Mouse (Mus musculus): ENCODE measurements at regions not wholly inside any gene's neighbourhood (a gene's known extent, or its start where the extent isn't known, plus 50 kb on each side); places are given as distances from the start of the nearest gene placed in this dataset.
"Not testable (repeated sequence)": the region's sequence is repeated elsewhere in the genome, so short reads cannot be mapped to it uniquely, and the experiment has no call there.

GRCm38 (mm10) chr13:115751271-115751670, 558.2 kb downstream of the Isl1 start:
- Histone ChIP-seq H3K9me3 (replicated peaks) (no peaks in the 10 kb centered on the region), H3K4me1 (no peaks in the 10 kb centered on the region), H3K4me3 (no peak overlapping the region), H3K9ac (no peak overlapping the region), H3K27ac (no peak overlapping the region), H3K4me2 (no peak overlapping the region), H3K27me3 (no peaks in the 10 kb centered on the region), H3K36me3 (ENCODE audit: poor library complexity, severe bottlenecking) (no peaks in the 10 kb centered on the region)
- no peak for ATAC-seq
- 84% methylated on average over 7 of the region's 7 CpGs for WGBS

DNA sequence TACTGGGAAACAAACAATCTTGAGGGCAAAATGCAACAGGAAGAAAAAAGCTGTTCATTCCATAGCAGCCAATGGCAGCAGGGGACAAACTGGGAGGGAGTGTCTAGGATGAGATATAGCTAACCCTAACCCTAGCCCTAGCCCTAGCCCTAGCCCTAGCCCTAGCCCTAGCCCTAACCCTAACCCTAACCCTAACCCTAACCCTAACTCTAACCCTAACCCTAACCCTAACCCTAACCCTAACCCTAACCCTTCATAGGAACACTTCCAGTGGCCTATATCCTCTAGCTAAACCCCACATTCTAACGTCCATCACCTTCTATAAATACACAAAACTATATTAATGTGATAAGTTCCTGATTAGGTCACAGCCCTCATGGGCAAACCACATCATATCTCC, 567.4 kb downstream of the Isl1 start:
- ATAC-seq, result not testable (repeated sequence)
- 85% methylated on average over 1 of the region's 1 CpGs for WGBS

GRCm38 (mm10) chr13:115727986-115728385, 581.5 kb downstream of the Isl1 start:
- no peaks in the 10 kb centered on the region for H3K36me3 ChIP-seq (ENCODE audit: poor library complexity, severe bottlenecking)
- 61% methylated on average over 5 of the region's 5 CpGs for WGBS

More for the DNA sequence above, 567.4 kb downstream of the Isl1 start:
- not testable (repeated sequence) for H3K4me2 ChIP-seq; H3K9ac ChIP-seq; H3K4me3 ChIP-seq; H3K27me3 ChIP-seq; H3K4me1 ChIP-seq; H3K36me3 ChIP-seq (ENCODE audit: poor library complexity, severe bottlenecking); H3K27ac ChIP-seq; H3K9me3 ChIP-seq (replicated peaks)

DNA sequence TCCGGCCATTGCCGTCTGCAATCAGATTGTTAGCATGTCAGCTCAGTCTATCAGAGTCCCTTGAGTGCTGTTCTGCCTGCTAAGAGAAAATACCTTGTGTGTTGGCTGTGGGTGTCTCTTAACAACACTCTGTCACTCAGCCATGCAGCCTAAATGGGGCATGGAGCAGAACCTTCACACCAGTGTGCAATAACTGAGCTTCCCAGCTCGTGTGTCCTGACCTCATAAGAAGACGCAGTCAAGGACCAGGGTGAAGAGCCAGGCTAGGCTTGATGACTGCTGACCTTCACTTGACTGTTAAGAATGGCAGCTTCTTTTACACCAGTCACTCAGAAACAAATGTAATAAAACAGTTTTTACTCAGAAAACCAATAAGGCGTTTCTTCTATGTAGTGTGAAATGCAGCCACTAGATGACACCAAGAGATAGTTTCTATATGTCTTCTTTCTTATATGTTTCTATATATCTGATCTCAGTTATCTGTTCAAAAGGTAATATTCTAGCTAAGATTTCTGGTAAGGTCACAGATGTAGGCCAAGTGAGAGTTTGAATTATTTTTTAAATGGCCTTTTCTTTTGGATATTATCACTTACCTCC, 584.0 kb downstream of the Isl1 start:
- ATAC-seq, result peak; percentile 43; the same call in 1 of the 2 replicates
- no peaks in the 10 kb centered on the region for H3K9me3 ChIP-seq (replicated peaks)

More at GRCm38 (mm10) chr13:115727986-115728385, 581.5 kb downstream of the Isl1 start:
- no peak overlapping the region for H3K4me3 ChIP-seq
- H3K4me1 ChIP-seq, result no peaks in the 10 kb centered on the region
- ATAC-seq, result peak; percentile 45; the same call in 1 of the 2 replicates
- no peak overlapping the region for H3K4me2 ChIP-seq
- no peak overlapping the region for H3K9ac ChIP-seq
- H3K27me3 ChIP-seq, result no peaks in the 10 kb centered on the region
- H3K27ac ChIP-seq, result no peak overlapping the region
- H3K9me3 ChIP-seq (replicated peaks), result no peaks in the 10 kb centered on the region

GRCm38 (mm10) chr13:115719276-115719675, 590.2 kb downstream of the Isl1 start:
- H3K9ac ChIP-seq, result no peak overlapping the region
- no peaks in the 10 kb centered on the region for H3K27me3 ChIP-seq
- H3K9me3 ChIP-seq (replicated peaks), result no peaks in the 10 kb centered on the region
- no peaks in the 10 kb centered on the region for H3K36me3 ChIP-seq (ENCODE audit: poor library complexity, severe bottlenecking)
- H3K27ac ChIP-seq, result no peak overlapping the region
- H3K4me1 ChIP-seq, result no peaks in the 10 kb centered on the region
- 87% methylated on average over 2 of the region's 2 CpGs for WGBS
- no peak overlapping the region for H3K4me2 ChIP-seq
- no peak overlapping the region for H3K4me3 ChIP-seq
- ATAC-seq, result no peak

More for the DNA sequence above, 584.0 kb downstream of the Isl1 start:
- Histone ChIP-seq H3K9ac (no peak overlapping the region), H3K27ac (no peak overlapping the region), H3K27me3 (no peaks in the 10 kb centered on the region), H3K4me2 (no peak overlapping the region), H3K4me1 (no peaks in the 10 kb centered on the region), H3K36me3 (ENCODE audit: poor library complexity, severe bottlenecking) (no peaks in the 10 kb centered on the region), H3K4me3 (no peak overlapping the region)
- 76% methylated on average over 5 of the region's 5 CpGs for WGBS

- no peaks in the 10 kb centered on the region for H3K4me1 ChIP-seq
- 77% methylated on average over 5 of the region's 5 CpGs for WGBS
- H3K9me3 ChIP-seq (replicated peaks), result no peaks in the 10 kb centered on the region
- no peak overlapping the region for H3K9ac ChIP-seq
- no peaks in the 10 kb centered on the region for H3K36me3 ChIP-seq (ENCODE audit: poor library complexity, severe bottlenecking)
- H3K27ac ChIP-seq, result no peak overlapping the region
- no peak for ATAC-seq
- no peaks in the 10 kb centered on the region for H3K27me3 ChIP-seq
- H3K4me2 ChIP-seq, result no peak overlapping the region
- no peak overlapping the region for H3K4me3 ChIP-seq
These were observed 590.6 kb downstream of the Isl1 start for GRCm38 (mm10) chr13:115718859-115719258.

- H3K4me1 ChIP-seq, result no peaks in the 10 kb centered on the region
- no peak overlapping the region for H3K27ac ChIP-seq
- ATAC-seq, result no peak
- H3K4me2 ChIP-seq, result no peak overlapping the region
- no peaks in the 10 kb centered on the region for H3K36me3 ChIP-seq (ENCODE audit: poor library complexity, severe bottlenecking)
- no peaks in the 10 kb centered on the region for H3K9me3 ChIP-seq (replicated peaks)
- no peak overlapping the region for H3K9ac ChIP-seq
- H3K4me3 ChIP-seq, result no peak overlapping the region
- WGBS, result 53% methylated on average over 2 of the region's 2 CpGs
- no peaks in the 10 kb centered on the region for H3K27me3 ChIP-seq
These were observed 594.4 kb upstream of the Itga1 start for GRCm38 (mm10) chr13:115696197-115696596.

DNA sequence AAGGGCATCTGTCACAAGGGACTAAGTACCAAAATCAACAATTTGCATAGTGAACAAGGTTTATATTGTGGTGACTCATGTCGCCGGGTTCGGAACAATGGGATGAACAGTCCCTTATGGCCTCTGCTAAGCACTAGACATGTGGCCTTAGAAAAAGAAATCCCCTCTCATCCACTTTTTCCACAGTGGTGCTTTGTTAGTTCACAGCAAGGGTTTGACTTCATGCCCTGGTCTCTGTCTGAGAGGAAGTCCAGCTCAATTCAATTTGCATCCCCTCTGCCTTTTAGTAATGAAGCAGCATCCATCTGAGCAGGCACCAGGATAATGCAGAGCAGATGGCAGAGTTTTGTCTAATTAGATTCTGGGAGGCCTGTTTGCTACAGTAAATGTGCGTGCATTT, 585.7 kb upstream of the Itga1 start:
- no peaks in the 10 kb centered on the region for H3K36me3 ChIP-seq (ENCODE audit: poor library complexity, severe bottlenecking)
- H3K9ac ChIP-seq, result no peak overlapping the region
- peak; percentile 93 for ATAC-seq
- no peak overlapping the region for H3K4me3 ChIP-seq
- no peak overlapping the region for H3K4me2 ChIP-seq
- peaks cover 7% of the 10 kb centered on the region for H3K4me1 ChIP-seq
- no peaks in the 10 kb centered on the region for H3K9me3 ChIP-seq (replicated peaks)
- WGBS, result 2% methylated on average over 4 of the region's 4 CpGs
- H3K27me3 ChIP-seq, result peaks cover 11% of the 10 kb centered on the region
- H3K27ac ChIP-seq, result no peak overlapping the region

GRCm38 (mm10) chr13:115679591-115679990, 577.8 kb upstream of the Itga1 start:
- H3K4me1 ChIP-seq, result peaks cover 9% of the 10 kb centered on the region
- no peaks in the 10 kb centered on the region for H3K9me3 ChIP-seq (replicated peaks)
- no peak overlapping the region for H3K27ac ChIP-seq
- peaks cover 37% of the 10 kb centered on the region for H3K27me3 ChIP-seq
- WGBS, result 44% methylated on average over 6 of the region's 6 CpGs
- no peak overlapping the region for H3K9ac ChIP-seq
- no peak overlapping the region for H3K4me3 ChIP-seq
- H3K4me2 ChIP-seq, result no peak overlapping the region
- 0 out of 2 replicates have a peak, but pooled peaks have one; percentile 43 for ATAC-seq
- no peaks in the 10 kb centered on the region for H3K36me3 ChIP-seq (ENCODE audit: poor library complexity, severe bottlenecking)

DNA sequence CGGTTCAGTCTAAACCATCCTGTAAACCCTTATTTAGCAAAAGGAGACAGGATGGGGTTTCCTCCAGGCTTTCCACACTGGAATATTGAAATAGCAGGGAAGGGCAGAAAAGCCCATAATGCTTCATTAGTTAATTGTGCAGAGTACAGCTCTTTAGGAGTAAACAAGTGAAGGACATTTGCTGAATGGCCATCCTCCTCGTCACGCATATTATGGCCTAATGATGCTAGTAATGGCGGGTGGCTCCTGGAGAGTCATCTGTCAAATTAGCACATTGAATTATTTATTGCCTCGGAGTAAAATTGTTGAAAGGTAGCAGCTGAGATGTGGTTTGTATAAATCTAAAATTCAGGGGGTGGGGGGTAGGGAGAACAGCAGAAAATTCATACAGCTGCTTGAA, 575.1 kb upstream of the Itga1 start:
- 27% methylated on average over 5 of the region's 5 CpGs for WGBS
- Histone ChIP-seq H3K9me3 (replicated peaks) (no peaks in the 10 kb centered on the region), H3K36me3 (ENCODE audit: poor library complexity, severe bottlenecking) (no peaks in the 10 kb centered on the region), H3K4me1 (peaks cover 15% of the 10 kb centered on the region), H3K9ac (no peak overlapping the region), H3K27me3 (peaks cover 38% of the 10 kb centered on the region), H3K4me2 (no peak overlapping the region), H3K27ac (no peak overlapping the region), H3K4me3 (no peak overlapping the region)
- no peak; the same call in 1 of the 2 replicates for ATAC-seq

- Histone ChIP-seq H3K27me3 (peaks cover 40% of the 10 kb centered on the region), H3K9ac (no peak overlapping the region), H3K4me2 (no peak overlapping the region), H3K36me3 (ENCODE audit: poor library complexity, severe bottlenecking) (no peaks in the 10 kb centered on the region), H3K9me3 (replicated peaks) (no peaks in the 10 kb centered on the region), H3K4me3 (no peak overlapping the region), H3K4me1 (peaks cover 12% of the 10 kb centered on the region), H3K27ac (no peak overlapping the region)
- ATAC-seq, result peak; percentile 80
- WGBS, result 3% methylated on average over 5 of the region's 5 CpGs
These were observed 572.0 kb upstream of the Itga1 start for GRCm38 (mm10) chr13:115673729-115674128.

- WGBS, result 88% methylated on average over 7 of the region's 7 CpGs
- Histone ChIP-seq H3K4me2 (no peak overlapping the region), H3K9me3 (replicated peaks) (no peaks in the 10 kb centered on the region), H3K36me3 (ENCODE audit: poor library complexity, severe bottlenecking) (no peaks in the 10 kb centered on the region), H3K4me1 (peaks cover 7% of the 10 kb centered on the region), H3K9ac (no peak overlapping the region), H3K4me3 (no peak overlapping the region), H3K27me3 (peaks cover 28% of the 10 kb centered on the region), H3K27ac (no peak overlapping the region)
- ATAC-seq, result no peak
These were observed 569.9 kb upstream of the Itga1 start for GRCm38 (mm10) chr13:115671685-115672084.

- WGBS, result 69% methylated on average over 3 of the region's 3 CpGs
- no peak overlapping the region for H3K27ac ChIP-seq
- no peak for ATAC-seq
- peaks cover 6% of the 10 kb centered on the region; the same call in 1 of the 2 replicates for H3K4me1 ChIP-seq
- H3K9me3 ChIP-seq (replicated peaks), result no peaks in the 10 kb centered on the region
- H3K36me3 ChIP-seq (ENCODE audit: poor library complexity, severe bottlenecking), result no peaks in the 10 kb centered on the region
- H3K4me2 ChIP-seq, result no peak overlapping the region
- no peak overlapping the region for H3K9ac ChIP-seq
- peaks cover 20% of the 10 kb centered on the region for H3K27me3 ChIP-seq
- H3K4me3 ChIP-seq, result no peak overlapping the region
These were observed 567.8 kb upstream of the Itga1 start for GRCm38 (mm10) chr13:115669516-115669915.

Measured in forebrain, embryonic 13.5 days (tissue).